Mouse (Mus musculus): ENCODE data around the gene Gm38119.

The Gm38119 gene

DNA sequence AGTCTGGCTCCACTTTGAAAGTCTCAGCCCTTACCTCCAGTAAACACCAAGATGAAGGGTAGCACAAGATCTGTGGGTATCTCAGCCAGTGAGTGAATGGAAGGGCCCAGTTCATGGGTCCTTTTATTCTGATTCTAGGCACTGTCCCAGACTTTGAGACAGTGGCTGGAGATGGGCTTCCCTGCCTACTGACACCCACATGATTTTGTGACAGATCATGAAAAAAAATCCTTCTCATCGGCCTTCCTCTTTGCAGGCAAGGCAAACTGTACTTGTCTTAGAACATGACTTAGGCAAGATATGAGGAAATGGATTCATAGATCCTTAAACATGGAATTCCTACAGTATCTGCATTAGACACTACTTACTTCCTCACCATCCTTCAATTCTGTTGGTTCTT, at the start of gene Gm38119:
Gene Gm38119 (minus strand): TSS at position 101 of the 400 bp plus-strand sequence.
- no peak for DNase-seq

DNA sequence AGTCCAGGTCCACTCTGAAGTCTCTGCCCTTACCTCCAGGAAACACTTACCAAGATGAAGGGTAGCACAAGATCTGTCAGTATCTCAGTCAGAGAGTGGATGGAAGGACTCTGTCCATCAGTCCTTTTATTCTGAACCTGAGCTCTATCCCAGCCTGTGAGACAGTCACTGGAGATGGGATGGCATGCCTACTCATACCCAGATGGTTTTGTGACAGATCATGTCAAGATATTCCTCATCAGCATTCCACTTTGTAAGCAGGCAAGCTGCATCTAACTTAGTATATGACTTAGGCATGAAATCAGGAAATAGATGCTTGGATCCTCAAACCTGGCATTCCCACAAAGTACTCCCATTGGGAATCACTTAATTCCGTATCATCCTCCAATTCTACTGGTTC, 39.9 kb upstream of the Gm38119 start, which contains the start of gene Lce1i:
Gene Lce1i (minus strand): TSS at position 101 of the 400 bp plus-strand sequence.
- DNase-seq = no peak

DNA sequence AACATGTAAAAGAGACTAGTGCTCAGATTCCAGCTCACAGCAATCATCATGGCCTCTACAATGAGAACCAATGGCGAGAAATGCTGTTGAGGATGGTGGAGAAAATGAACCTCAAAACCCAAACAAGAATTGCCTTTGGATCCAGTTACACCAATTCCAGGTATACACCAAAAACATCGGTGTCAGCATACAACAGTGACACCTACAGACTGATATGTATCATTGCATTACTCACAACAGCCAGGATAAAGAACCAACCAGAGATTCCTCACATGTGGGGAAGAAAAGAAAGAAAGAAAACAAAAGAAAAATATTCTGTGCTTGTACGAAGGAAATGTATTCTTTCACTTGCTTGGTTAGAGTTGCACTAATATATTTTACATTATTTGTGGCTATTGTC, 32.7 kb upstream of the Gm38119 start:
- no peak for DNase-seq

DNA sequence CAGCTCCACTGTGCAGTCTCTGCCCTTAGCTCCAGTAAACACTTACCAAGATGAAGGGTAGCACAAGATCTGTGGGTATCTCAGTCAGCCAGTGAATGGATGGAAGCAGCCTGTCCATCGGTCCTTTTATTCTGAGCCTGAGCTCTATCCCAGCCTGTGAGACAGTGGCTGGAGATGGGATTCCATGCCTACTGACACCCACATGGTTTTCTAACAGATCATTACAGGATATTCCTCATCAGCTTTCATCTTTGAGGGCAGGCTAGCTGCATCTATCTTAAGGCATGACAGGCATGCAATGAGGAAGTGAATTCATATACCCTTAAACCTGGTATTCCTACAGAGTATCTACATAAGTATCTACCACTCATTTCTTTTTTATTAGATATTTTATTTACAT, 26.1 kb upstream of the Gm38119 start, which contains the start of gene Lce1h:
Gene Lce1h (minus strand): TSS at position 101 of the 400 bp plus-strand sequence.
- DNase-seq = no peak

DNA sequence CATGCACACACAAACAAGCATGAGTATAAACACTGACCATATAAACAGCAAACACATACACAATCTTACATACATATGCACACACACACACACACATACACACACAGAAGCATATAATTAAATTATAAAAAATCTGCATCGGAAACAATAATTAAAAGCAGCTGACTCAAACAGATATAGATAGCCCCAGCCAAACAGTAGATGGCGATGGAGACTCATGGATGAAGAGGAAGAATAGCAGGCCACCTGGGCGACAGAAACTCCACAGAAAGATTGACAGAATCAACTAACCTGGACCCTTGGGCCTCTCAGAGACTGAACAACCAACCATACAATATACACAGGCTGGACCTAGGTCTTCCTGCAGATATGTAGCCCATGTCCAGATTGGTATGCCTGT, 14.3 kb upstream of the Gm38119 start:
- DNase-seq = no peak

DNA sequence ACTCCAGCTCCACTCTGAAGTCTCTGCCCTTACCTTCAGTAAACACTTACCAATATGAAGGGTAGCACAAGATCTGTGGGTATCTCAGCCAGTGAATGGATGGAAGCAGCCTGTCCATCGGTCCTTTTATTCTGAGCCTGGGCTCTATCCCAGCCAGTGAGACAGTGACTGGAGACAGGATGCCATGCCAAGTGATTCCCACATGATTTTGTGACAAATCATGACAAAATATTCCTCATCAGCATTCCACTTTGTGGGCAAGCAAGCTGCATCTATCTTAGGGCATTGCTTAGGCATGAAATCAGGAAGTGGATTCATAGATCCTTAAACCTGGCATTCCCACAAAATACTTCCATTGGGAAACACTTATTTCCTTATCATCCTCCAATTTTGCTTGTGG, 13.3 kb upstream of the Gm38119 start, which contains the start of gene Lce1g:
Gene Lce1g (minus strand): TSS at position 101 of the 400 bp plus-strand sequence.
- no peak for DNase-seq

DNA sequence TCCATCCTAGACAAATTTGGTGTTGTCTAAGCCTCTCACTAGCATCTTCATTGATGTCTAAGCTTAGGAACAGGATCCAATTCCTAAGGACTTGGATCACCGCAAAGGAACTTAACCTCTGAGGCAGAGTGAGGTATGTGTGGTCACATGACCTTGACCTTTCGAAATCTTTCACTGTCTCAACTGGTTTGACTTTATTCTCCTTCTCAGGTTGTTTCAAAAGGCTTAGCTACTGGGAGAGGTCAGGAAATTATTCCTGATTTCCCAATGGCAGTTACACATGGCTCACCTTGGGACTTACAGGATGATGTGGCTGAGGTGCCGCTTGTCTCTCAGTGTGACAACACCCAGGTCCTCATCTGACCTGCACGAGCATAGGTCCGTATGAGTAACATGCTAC, 16.3 kb downstream of the Gm38119 start:
- no peak for DNase-seq

DNA sequence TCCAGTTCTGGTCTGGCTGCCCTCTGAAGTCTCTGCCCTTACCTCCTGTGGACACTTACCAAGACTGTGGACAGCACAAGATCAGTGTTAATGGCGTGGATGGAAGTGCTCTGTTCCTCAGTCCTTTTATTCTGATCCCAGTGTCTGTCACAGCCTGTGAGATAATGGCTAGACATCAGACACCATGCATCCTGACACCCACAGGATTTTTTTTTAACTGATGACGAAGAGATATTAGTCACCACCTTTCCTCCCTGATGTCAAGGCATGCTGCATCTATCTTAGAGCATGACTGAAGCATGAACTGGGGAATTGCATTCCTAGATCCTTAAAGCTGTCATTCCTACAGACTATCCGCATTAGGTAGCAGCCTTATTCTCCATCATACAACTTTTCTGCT, 18.6 kb downstream of the Gm38119 start, which contains the start of gene Lce1f:
Gene Lce1f (minus strand): TSS at position 101 of the 400 bp plus-strand sequence.
- DNase-seq = no peak

DNA sequence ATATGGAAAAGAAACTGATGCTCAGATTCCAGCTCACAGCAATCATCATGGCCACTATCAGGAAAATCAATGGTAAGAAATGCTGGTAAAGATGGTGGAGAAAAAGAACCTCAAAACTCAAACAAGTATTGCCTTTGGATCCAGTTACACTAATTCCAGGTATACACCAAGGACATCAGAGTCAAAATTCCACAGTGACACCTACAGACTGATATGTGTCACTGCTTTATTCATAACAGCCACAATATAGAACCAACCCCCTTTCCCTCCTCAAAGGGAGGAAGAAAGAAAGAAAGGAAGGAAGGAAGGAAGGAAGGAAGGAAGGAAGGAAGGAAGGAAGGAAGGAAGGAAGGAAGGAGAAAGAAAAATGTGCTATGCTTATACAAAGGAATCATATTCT, 23.8 kb downstream of the Gm38119 start:
- DNase-seq = no peak

DNA sequence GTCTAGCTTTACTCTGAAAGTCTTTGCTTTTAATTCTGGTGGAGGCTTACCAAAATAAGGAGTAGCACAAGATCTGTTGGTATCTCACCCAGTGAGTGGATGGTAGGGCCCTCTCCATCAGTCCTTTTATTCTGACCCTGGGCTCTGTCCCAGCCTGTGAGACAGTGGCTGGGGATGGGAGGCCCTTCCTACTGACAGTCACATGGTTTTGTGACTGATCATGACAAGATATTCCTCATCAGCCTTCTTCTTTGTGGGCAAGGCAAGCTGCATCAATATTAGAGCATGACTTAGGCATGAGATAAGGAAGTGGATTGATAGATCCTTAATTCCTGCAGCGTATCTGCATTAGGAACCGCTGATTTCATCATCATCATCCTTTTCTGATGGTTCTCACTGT, 29.9 kb downstream of the Gm38119 start, which contains the start of gene Lce1e:
Gene Lce1e (minus strand): TSS at position 101 of the 400 bp plus-strand sequence.
- no peak for DNase-seq

DNA sequence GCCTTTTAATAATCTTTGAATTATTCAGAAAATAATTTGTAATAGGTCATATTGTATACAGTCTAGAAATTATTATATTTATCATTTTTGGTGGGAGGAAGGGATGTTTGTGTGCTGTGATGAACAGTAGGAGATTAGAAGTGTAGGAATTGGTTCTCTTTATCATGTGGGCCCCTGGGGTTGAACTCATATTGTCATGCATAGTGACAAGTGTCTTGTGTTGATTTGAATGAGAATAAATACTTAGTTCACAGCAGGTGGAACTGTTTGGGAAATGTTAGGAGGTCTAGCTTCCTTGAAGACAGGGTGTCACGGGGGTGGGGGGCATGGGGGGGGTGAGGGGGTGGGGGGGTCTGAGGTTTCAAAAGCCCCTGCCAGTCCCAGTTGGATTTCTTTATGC, 44.3 kb downstream of the Gm38119 start:
- no peak for DNase-seq

DNA sequence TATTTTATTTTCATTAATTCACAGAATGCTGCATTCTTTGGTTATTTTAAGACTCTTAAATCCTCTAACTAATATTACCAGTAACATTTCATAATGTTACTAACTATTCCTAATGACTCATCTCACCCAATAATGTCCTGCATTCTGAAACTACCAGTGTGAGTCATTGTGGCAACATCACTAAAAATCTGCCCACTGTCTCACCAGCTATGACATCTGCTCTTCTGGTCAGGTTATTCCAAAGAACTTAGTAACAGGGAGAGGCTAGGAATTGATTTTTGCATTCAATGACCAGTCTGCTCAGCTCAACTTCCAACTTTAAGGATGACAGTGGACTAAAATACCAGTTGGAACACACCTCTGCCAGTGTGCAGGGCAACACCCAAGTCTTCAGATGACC, 47.2 kb downstream of the Gm38119 start:
- no peak for DNase-seq

DNA sequence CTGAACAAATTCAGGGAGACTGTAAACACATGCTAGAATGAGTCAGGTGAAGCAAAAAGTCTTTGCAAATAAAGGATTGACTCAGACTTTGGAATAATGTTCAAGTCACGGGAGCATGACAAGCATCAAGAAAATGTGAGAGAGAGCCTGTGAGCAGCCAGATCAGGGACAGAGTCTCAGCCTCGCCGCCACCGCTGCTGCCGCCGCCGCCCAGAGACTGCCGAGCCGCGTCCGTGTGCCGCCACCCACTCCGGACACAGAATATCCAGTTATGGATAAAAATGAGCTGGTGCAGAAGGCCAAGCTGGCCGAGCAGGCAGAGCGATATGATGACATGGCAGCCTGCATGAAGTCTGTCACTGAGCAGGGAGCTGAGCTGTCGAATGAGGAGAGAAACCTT, 49.7 kb downstream of the Gm38119 start:
- DNase-seq = peak; percentile 8
